Mouse (Mus musculus): Measurements from ENCODE around the gene Olfr1411.

GRCm38 (mm10) chr1:92614516-92614915 is 20.3 kb downstream of the Olfr1411 start:
- no peak for TF ChIP-seq TCF12 (IDR thresholded peaks at IDR 0.05; ENCODE audit: low read depth, low read length)
- peak; percentile 37 to 83; a peak in 3 of 4 replicates for TF ChIP-seq CTCF (conservative IDR thresholded peaks at IDR 0.05 in 1 of 2, IDR thresholded peaks at IDR 0.05 in 1 of 2; ENCODE audit: low read depth in 2 of 2, low read length in 2 of 2)
- TF ChIP-seq MAFK (IDR thresholded peaks at IDR 0.05; ENCODE audit: insufficient replicate concordance, low read length), result no peak
- TF ChIP-seq EP300 (IDR thresholded peaks at IDR 0.05; ENCODE audit: low read length), result no peak

Data from CH12.LX (cell line).